Mouse (Mus musculus): ENCODE results near the gene Pecr. TPM values are rescaled to one million over a fixed set of nuclear protein-coding genes. Genes with fewer than 3 reads are reported as not detected.

Pecr gene
- total RNA-seq (2012; rRNA removed) (17.6 and 17.8 TPM in 2 replicates), total RNA-seq (2014; rRNA removed) (21.3 and 21.4 TPM in 2 replicates), polyA plus RNA-seq (2012; ENCODE audit: insufficient read length, low read depth) (24.8 and 26.5 TPM in 2 replicates)

GRCm38 (mm10) chr1:72283992-72284485 is at the start of gene Pecr, which contains the start of gene Tmem169:
Gene Pecr, minus strand, starts transcription at chr1:72284314.
Gene Tmem169, plus strand, starts transcription at chr1:72284369.
- DNase-seq (ENCODE audit: extremely low read depth): peak; percentile 90
- no peak for TF ChIP-seq ELF1 (IDR thresholded peaks at IDR 0.05; ENCODE audit: low read depth, low read length)
- peak; percentile 72; the same call in 1 of the 2 replicates for TF ChIP-seq ZMIZ1 (IDR thresholded peaks at IDR 0.05; ENCODE audit: low read depth, low read length)
- no peak for TF ChIP-seq E2F4 (IDR thresholded peaks at IDR 0.05; ENCODE audit: insufficient replicate concordance, low read depth, low read length)
- TF ChIP-seq RAD21 (IDR thresholded peaks at IDR 0.05; ENCODE audit: low read depth, low read length): no peak
- no peak for TF ChIP-seq ZKSCAN1 (IDR thresholded peaks at IDR 0.05; ENCODE audit: borderline replicate concordance, low read depth, low read length)
- TF ChIP-seq UBTF (IDR thresholded peaks at IDR 0.05; ENCODE audit: low read depth, low read length): no peak
- peak; percentile 99 for TF ChIP-seq MAX (IDR thresholded peaks at IDR 0.05; ENCODE audit: low read length)
- TF ChIP-seq CTCF (conservative IDR thresholded peaks at IDR 0.05 in 1 of 2, IDR thresholded peaks at IDR 0.05 in 1 of 2; ENCODE audit: low read depth in 2 of 2, low read length in 2 of 2): no peak
- no peak for TF ChIP-seq ETS1 (conservative IDR thresholded peaks at IDR 0.05; ENCODE audit: low read depth, low read length)
- TF ChIP-seq IRF4 (IDR thresholded peaks at IDR 0.05; ENCODE audit: low read depth, low read length): 0 out of 2 replicates have a peak, but pooled peaks have one; percentile 9
- no peak for TF ChIP-seq GABPA (IDR thresholded peaks at IDR 0.05; ENCODE audit: insufficient replicate concordance, low read depth, low read length)
- peak; percentile 43; the same call in 1 of the 2 replicates for TF ChIP-seq TCF12 (IDR thresholded peaks at IDR 0.05; ENCODE audit: low read depth, low read length)
- peak; percentile 92 for TF ChIP-seq TBP (conservative IDR thresholded peaks at IDR 0.05; ENCODE audit: low read depth, low read length)
- no peak for TF ChIP-seq HCFC1 (IDR thresholded peaks at IDR 0.05; ENCODE audit: low read depth, low read length)
- TF ChIP-seq USF1 (IDR thresholded peaks at IDR 0.05; ENCODE audit: low read depth, low read length): peak; percentile 83
- peak; percentile 78 for TF ChIP-seq NELFE (IDR thresholded peaks at IDR 0.05; ENCODE audit: low read depth, low read length)
- no peak for TF ChIP-seq MAFK (IDR thresholded peaks at IDR 0.05; ENCODE audit: insufficient replicate concordance, low read length)
- TF ChIP-seq SIN3A (IDR thresholded peaks at IDR 0.05; ENCODE audit: low read length): 0 out of 2 replicates have a peak, but pooled peaks have one; percentile 47
- TF ChIP-seq MAZ (IDR thresholded peaks at IDR 0.05; ENCODE audit: low read depth, low read length): no peak
- TF ChIP-seq JUN (IDR thresholded peaks at IDR 0.05; ENCODE audit: insufficient read depth, low read depth, low read length): no peak
- no peak for TF ChIP-seq BHLHE40 (IDR thresholded peaks at IDR 0.05; ENCODE audit: low read depth, low read length)
- TF ChIP-seq MXI1 (IDR thresholded peaks at IDR 0.05; ENCODE audit: low read depth, low read length): peak; percentile 98
- TF ChIP-seq POLR2A (IDR thresholded peaks at IDR 0.05; ENCODE audit: low read depth, low read length): peak; percentile 92
- TF ChIP-seq SMC3 (IDR thresholded peaks at IDR 0.05; ENCODE audit: low read depth, low read length): no peak
- peak; percentile 76 for TF ChIP-seq USF2 (conservative IDR thresholded peaks at IDR 0.05; ENCODE audit: low read depth, low read length)
- TF ChIP-seq MYC (IDR thresholded peaks at IDR 0.05; ENCODE audit: low read depth, low read length): peak; percentile 95
- TF ChIP-seq MEF2A (IDR thresholded peaks at IDR 0.05; ENCODE audit: borderline replicate concordance, low read depth, low read length): peak; percentile 35; the same call in 1 of the 2 replicates
- peak; percentile 36; the same call in 1 of the 2 replicates for TF ChIP-seq NRF1 (IDR thresholded peaks at IDR 0.05; ENCODE audit: low read depth, low read length)
- no peak for TF ChIP-seq ZC3H11A (IDR thresholded peaks at IDR 0.05; ENCODE audit: low read depth, low read length)
- TF ChIP-seq POLR2AphosphoS2 (IDR thresholded peaks at IDR 0.05; ENCODE audit: low read depth, low read length): no peak
- no peak for TF ChIP-seq ZNF384 (IDR thresholded peaks at IDR 0.05; ENCODE audit: low read depth, low read length)
- TF ChIP-seq CHD1 (IDR thresholded peaks at IDR 0.05; ENCODE audit: low read depth, low read length): no peak
- TF ChIP-seq JUND (conservative IDR thresholded peaks at IDR 0.05; ENCODE audit: low read depth, low read length): no peak
- peaks cover 2 to 15% of the 10 kb centered on the region in 2 experiments; a peak in 2 of 4 replicates for H3K4me1 ChIP-seq (ENCODE audit: control insufficient read depth in 1 of 2, insufficient read depth in 2 of 2)
- H3K4me3 ChIP-seq (replicated peaks in 1 of 3; ENCODE audit: low read depth in 2 of 3, low read length in 2 of 3, poor library complexity in 1 of 3): peak within 1 kb of the TSS; percentile 62 to 79 (median 64)
- no peak within 1 kb of the TSS for H3K27ac ChIP-seq (ENCODE audit: insufficient read depth, low read depth)
- H3K36me3 ChIP-seq (replicated peaks in 1 of 2; ENCODE audit: control insufficient read depth in 1 of 2, insufficient read depth in 1 of 2, low read length in 1 of 2): peaks cover 0 to 2% of the 10 kb centered on the region in 2 experiments
- H3K9ac ChIP-seq (ENCODE audit: insufficient read depth, low read depth): peak within 1 kb of the TSS; percentile 57
- in situ Hi-C loops (cut with MboI; ENCODE audit: low pct_ligation_motif_present, low pct_unique_long_range_greater_than_20kb, low sequenced_read_pairs) (no loop called here), dilution Hi-C loops (cut with MboI; ENCODE audit: extremely low pct_ligation_motif_present, extremely low pct_unique_long_range_greater_than_20kb, low sequenced_read_pairs) (no loop called here)
- H3K4me2 ChIP-seq (ENCODE audit: insufficient read depth, low read depth, poor library complexity, severe bottlenecking): peak within 1 kb of the TSS; percentile 55
- no peaks in the 10 kb centered on the region for H3K9me3 ChIP-seq (replicated peaks; ENCODE audit: low read length)
- H3K79me2 ChIP-seq (replicated peaks; ENCODE audit: control insufficient read depth, extremely low read depth, insufficient read depth, poor library complexity, severe bottlenecking): no peaks in the 10 kb centered on the region; the same call in 1 of the 2 replicates
- peaks cover 19% of the 10 kb centered on the region for H3K27me3 ChIP-seq (replicated peaks)

Measured in CH12.LX (cell line).